Mouse (Mus musculus) heart, embryonic 10.5 days (tissue): ENCODE data around the gene Hist1h3f. TPM values are rescaled to one million over a fixed set of nuclear protein-coding genes. Genes with fewer than 3 reads are reported as not detected.
"Not testable (repeated sequence)": the region's sequence is repeated elsewhere in the genome, so short reads cannot be mapped to it uniquely, and the experiment has no call there.

ENCODE experiments used
- DNase-seq: peaks from one replicate; pipeline ENCODE4 v3.0.0-alpha.2; 2017; ENCODE audit warnings: low spot score
- H3K27ac ChIP-seq: fragments of 300-500 bp; sonication (generic); 2 replicates; pipeline ENCODE4 v1.5.1; 2016; ENCODE audit warnings: mild to moderate bottlenecking
- H3K27me3 ChIP-seq: fragments of 300-500 bp; sonication (generic); 2 replicates; pipeline ENCODE4 v1.6.1; 2016; ENCODE audit warnings: mild to moderate bottlenecking; ENCODE audit not compliant: poor library complexity, insufficient read depth, severe bottlenecking
- H3K36me3 ChIP-seq: fragments of 300-500 bp; sonication (generic); 2 replicates; pipeline ENCODE4 v1.6.1; 2016; ENCODE audit warnings: mild to moderate bottlenecking, moderate library complexity
- H3K4me1 ChIP-seq: fragments of 300-500 bp; sonication (generic); 2 replicates; pipeline ENCODE4 v1.6.1; 2016; ENCODE audit warnings: mild to moderate bottlenecking
- H3K4me3 ChIP-seq: fragments of 300-500 bp; sonication (generic); 2 replicates; pipeline ENCODE4 v1.5.1; 2016; ENCODE audit warnings: mild to moderate bottlenecking, moderate library complexity
- H3K9me3 ChIP-seq: fragments of 300-500 bp; sonication (generic); 2 replicates; pipeline ENCODE4 v1.6.1; 2016; ENCODE audit warnings: mild to moderate bottlenecking, moderate library complexity
- WGBS: fragments of 180-500 bp; shearing (Covaris S2); methylation state at CpG from one replicate; pipeline ENCODE4 v1.1.7; 2016; 5-methylcytosine and 5-hydroxymethylcytosine counted together
- polyA plus RNA-seq: library from polyadenylated mRNA; unstranded; fragments of >200 nt; fragmentation: Nextera tagmentation; extraction: Ambion mirVana; gene quantifications from 2 replicates; pipeline ENCODE4 v1.2.1, GENCODE M21; 2016

Hist1h3f gene
- polyA plus RNA-seq, 1 experiment from 2014 or later, result 0.99 TPM

DNA sequence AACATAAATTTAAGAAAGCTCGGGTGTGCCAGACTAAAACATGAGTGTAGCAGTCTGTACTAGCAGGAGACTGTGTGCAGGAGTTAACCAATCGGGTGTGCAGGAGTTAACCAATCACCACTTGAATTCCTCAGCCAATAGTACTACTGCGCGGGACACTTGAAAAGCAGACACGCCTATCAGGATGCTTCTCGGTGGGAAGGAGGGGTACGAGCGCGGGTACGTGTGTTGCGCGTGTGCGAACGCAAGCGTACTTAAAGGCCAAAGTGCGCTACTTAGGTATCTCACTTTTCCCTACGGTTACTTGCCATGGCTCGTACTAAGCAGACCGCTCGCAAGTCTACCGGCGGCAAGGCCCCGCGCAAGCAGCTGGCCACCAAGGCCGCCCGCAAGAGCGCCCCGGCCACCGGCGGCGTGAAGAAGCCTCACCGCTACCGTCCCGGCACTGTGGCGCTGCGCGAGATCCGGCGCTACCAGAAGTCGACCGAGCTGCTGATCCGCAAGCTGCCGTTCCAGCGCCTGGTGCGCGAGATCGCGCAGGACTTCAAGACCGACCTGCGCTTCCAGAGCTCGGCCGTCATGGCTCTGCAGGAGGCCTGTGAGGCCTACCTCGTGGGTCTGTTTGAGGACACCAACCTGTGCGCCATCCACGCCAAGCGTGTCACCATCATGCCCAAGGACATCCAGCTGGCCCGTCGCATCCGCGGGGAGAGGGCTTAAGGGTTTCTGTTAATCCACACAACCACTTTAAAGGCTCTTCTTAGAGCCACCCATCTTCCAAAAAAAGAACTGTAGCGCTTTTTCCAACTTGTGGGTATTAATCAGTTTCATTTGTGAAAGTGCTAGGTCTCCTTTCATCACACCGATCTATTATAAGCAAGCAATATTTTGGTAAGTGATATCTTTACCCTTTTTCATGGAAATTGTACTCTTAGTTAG is 8.4 kb upstream of the Hist1h3f start, which contains the start of gene Hist1h3g:
Gene Hist1h3g, plus strand, starts transcription at position 286 of the 939 bp plus-strand sequence.
- peak; percentile 98 for DNase-seq
- H3K9me3 ChIP-seq, H3K27me3 ChIP-seq, H3K36me3 ChIP-seq: not testable (repeated sequence)
- under 1% methylated on average over 53 of the region's 62 CpGs for WGBS
- Histone ChIP-seq H3K27ac (peak within 1 kb of the TSS; percentile 95), H3K4me1 (peaks cover 29% of the 10 kb centered on the region), H3K4me3 (peak within 1 kb of the TSS; percentile 67)

DNA sequence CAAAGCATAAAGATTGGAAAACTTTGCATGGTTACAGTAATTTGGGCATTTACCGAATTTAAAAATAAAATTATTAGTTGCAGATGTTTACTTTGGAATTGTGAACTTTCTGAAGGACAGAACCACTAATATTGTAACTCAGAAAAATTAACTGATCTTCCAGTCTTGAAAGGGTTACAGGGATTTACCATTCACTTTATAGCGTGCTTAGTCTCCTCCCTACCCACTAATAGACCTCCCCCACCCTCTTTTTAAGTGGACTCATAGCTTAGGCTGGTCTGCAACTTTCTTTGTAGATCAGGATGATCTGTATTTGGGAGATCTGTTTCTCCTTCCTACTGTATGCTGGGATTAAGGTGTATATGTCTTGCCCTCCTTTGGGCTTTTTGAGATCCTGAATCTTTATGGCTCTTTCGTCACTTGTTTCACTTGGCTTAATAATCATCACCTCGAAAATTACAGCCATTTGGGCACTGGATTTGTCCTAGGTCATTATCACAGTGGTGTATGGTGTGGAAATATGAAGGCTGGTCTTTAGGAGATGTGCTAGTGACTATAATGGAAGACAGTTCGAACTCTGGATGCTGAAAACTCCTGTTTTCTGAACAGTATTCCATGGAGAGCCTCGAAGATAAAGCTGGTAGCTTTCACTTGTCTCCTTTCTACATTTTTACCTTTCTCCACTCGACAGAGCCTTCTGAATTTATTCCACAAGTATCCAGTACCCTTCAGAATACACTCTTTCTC is 7.6 kb upstream of the Hist1h3f start:
- 28% methylated on average over 7 of the region's 7 CpGs for WGBS
- DNase-seq, result no peak

DNA sequence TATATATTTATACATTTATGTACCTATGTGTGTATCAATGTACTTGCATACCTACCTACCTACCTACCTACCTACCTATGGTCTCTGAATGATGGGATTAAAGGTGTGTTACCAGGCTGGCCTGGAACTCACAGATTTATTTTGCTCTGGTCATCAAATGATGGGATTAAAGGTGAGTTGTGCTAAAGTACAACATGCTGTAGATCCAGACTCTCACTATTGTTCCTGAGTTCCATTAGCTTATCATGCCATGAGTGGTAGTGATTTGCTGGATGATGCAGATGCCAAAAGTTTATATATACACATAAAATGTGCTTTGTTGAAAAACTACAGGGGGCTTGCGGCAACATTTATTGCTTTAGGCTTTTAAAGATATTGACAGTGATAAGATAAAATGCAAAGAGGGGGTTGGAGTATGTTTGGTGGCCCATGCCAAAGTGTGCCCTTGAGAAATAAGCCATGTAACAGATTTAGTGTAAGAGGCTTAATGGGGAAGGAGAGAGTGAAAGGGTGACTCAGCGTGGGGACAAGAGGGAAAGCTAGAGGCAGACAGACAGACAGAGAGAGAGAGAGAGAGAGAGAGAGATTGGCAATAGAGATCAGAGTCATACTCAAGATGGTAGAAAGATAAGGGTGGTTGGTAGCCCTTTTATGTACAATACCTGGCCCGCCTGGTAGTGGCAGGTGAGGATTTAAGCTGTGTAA is 6.7 kb upstream of the Hist1h3f start:
- Histone ChIP-seq H3K27ac (no peak overlapping the region), H3K9me3 (no peaks in the 10 kb centered on the region), H3K4me3 (peak overlapping the region; percentile 67), H3K4me1 (peaks cover 27% of the 10 kb centered on the region), H3K36me3 (no peaks in the 10 kb centered on the region), H3K27me3 (no peaks in the 10 kb centered on the region)
- no peak for DNase-seq
- 81% methylated on average over 3 of the region's 3 CpGs for WGBS

More for the DNA sequence above, 7.6 kb upstream of the Hist1h3f start:
- H3K4me3 ChIP-seq, result peak overlapping the region; percentile 67
- H3K27ac ChIP-seq, result peak overlapping the region; percentile 95
- no peaks in the 10 kb centered on the region for H3K27me3 ChIP-seq
- H3K9me3 ChIP-seq, result no peaks in the 10 kb centered on the region
- H3K36me3 ChIP-seq, result no peaks in the 10 kb centered on the region
- peaks cover 29% of the 10 kb centered on the region for H3K4me1 ChIP-seq

DNA sequence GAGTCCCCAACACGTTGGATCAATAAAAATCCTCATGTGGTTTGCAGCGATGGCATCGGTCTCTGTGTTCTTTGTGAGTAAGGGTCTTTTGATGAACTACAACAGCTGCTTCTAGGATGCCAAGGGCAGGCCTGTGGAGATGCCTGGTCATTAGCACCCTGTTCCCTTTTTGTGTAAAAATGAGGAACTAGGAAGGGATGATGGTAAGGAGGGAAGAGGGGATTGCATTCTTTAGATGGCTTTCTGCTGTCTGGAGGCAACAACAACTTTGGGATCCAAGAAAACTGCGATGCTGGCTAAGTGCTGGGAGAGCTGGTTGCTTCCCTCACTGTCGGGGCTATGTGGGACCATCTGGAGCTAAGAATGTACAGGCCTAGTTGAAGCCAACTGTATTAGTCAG is 5.6 kb upstream of the Hist1h3f start:
- H3K4me3 ChIP-seq, result no peak overlapping the region
- 86% methylated on average over 5 of the region's 5 CpGs for WGBS

DNA sequence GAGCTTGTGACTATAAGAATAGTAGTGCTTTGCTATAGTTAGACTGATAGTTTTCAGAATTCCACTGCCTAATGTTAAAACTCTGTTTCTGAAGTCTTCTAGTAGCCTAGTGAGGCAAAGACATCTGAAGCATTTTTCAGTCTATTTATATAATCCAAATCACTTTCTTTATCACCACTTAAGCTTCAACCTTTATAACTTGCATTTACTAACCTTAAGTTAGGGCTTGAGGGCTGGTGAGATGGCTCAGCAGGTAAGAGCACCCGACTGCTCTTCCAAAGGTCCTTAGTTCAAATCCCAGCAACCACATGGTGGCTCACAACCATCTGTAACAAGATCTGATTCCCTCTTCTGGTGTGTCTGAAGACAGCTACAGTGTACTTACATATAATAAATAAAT is 4.0 kb upstream of the Hist1h3f start:
- DNase-seq, H3K9me3 ChIP-seq, H3K4me3 ChIP-seq, H3K36me3 ChIP-seq, H3K27me3 ChIP-seq, H3K27ac ChIP-seq: not testable (repeated sequence)
- peaks cover 12% of the 10 kb centered on the region; the same call in 1 of the 2 replicates for H3K4me1 ChIP-seq
- WGBS, result 71% methylated on average over 1 of the region's 1 CpGs

More for the DNA sequence above, 5.6 kb upstream of the Hist1h3f start:
- H3K36me3 ChIP-seq, result no peaks in the 10 kb centered on the region
- DNase-seq, result no peak
- H3K4me1 ChIP-seq, result peaks cover 20% of the 10 kb centered on the region; the same call in 1 of the 2 replicates
- no peak overlapping the region for H3K27ac ChIP-seq
- no peaks in the 10 kb centered on the region for H3K9me3 ChIP-seq
- H3K27me3 ChIP-seq, result no peaks in the 10 kb centered on the region

DNA sequence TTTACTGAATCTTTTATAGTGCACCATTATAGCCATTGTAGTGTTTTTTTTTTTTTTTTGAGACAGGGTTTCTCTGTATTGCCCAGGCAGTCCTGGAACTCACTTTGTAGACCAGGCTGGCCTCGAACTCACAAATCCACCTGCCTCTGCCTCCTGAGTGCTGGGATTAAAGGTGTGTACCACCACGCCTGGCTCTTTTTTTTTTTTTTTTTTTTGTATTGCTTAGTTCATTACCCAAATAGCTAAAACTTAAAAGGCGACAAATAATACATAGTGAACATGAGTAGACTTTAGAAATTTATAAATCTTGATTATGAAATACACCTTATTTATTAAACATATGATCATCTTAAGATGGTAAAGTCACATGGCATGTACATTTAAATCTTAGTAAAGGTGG is 2.4 kb upstream of the Hist1h3f start:
- no peak for DNase-seq
- no peaks in the 10 kb centered on the region for H3K27me3 ChIP-seq
- no peak overlapping the region for H3K27ac ChIP-seq
- H3K4me1 ChIP-seq, result peaks cover 8% of the 10 kb centered on the region; the same call in 1 of the 2 replicates
- no peak overlapping the region for H3K4me3 ChIP-seq
- no peaks in the 10 kb centered on the region for H3K36me3 ChIP-seq
- no peaks in the 10 kb centered on the region for H3K9me3 ChIP-seq
- WGBS, result 88% methylated on average over 3 of the region's 3 CpGs

DNA sequence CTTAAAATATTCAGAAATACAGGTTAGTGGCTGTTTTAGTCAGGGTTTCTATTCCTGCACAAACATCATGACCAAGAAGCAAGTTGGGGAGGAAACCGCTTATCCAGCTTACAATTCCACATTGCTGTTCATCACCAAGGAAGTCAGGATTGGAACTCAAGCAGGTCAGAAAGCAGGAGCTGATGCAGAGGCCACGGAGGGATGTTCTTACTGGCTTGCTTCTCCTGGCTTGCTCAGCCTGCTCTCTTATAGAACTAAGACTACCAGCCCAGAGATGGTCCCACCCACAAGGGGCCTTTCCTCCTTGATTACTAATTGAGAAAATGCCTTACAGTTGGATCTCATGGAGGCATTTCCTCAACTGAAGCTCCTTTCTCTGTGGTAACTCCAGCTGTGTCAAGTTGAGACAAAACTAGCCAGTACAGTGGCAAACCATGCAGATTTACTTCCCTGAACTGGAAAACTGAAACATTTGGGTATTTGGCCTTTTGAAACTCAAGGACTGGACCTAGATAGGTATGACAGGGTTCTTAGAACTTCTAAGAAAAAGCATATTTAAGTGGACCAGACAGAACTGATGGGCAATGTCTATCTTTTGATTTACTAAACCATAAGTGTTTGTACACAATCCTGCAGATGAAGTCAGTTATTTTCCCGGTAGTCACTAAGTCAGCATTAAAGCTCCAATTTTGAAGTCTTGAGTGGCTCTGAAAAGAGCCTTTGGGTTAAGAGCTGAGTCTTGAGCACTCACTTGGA is 1.4 kb upstream of the Hist1h3f start:
- H3K9me3 ChIP-seq, H3K27me3 ChIP-seq, DNase-seq, H3K4me1 ChIP-seq, H3K36me3 ChIP-seq: not testable (repeated sequence)
- H3K4me3 ChIP-seq, result peak overlapping the region; percentile 59
- H3K27ac ChIP-seq, result peak overlapping the region; percentile 93
- 10% methylated on average over 3 of the region's 3 CpGs for WGBS

DNA sequence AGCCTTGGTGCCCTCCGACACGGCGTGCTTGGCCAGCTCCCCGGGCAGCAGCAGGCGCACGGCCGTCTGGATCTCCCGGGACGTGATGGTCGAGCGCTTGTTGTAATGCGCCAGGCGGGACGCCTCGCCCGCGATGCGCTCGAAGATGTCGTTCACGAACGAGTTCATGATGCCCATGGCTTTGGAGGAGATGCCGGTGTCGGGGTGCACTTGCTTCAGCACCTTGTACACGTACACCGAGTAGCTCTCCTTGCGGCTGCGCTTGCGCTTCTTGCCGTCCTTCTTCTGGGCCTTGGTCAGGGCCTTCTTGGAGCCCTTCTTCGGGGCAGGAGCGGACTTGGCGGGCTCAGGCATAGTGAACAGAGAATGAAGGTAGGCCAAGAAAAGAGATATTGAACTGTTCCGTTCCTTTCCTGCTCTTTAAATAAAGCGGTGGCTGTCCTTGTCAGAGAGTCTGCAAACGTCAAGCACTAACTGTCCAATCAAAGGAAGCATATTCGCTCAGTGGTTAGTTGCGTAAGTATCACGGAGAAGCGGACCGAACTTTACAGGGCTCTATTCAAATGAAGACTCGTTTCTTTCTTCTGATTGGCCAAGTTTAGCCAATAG is 749 bp upstream of the Hist1h3f start, which contains the start of gene Hist1h2bh:
Gene Hist1h2bh, minus strand, starts transcription at position 394 of the 609 bp plus-strand sequence.
- not testable (repeated sequence) for H3K4me1 ChIP-seq, H3K36me3 ChIP-seq, H3K9me3 ChIP-seq, H3K27me3 ChIP-seq
- Histone ChIP-seq H3K4me3 (peak within 1 kb of the TSS; percentile 59), H3K27ac (peak within 1 kb of the TSS; percentile 93)
- DNase-seq, result peak; percentile 92
- under 1% methylated on average over 38 of the region's 42 CpGs for WGBS

DNA sequence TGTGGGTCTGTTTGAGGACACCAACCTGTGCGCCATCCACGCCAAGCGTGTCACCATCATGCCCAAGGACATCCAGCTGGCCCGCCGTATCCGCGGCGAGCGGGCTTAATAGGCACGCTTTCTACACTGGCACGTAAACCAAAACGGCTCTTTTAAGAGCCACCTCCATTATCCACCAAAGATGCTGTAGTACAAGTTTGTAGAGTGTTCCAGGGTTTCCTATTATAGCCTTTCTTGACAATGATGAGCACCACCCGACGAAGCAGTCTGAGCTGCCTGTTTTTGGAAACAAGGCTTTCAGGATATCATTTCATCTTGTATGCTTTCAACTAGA is 902 bp downstream of the Hist1h3f start:
- not testable (repeated sequence) for H3K4me1 ChIP-seq, DNase-seq, H3K9me3 ChIP-seq, H3K36me3 ChIP-seq, H3K27me3 ChIP-seq, H3K27ac ChIP-seq
- peak overlapping the region; percentile 59 for H3K4me3 ChIP-seq
- WGBS, result under 1% methylated on average over 14 of the region's 14 CpGs

DNA sequence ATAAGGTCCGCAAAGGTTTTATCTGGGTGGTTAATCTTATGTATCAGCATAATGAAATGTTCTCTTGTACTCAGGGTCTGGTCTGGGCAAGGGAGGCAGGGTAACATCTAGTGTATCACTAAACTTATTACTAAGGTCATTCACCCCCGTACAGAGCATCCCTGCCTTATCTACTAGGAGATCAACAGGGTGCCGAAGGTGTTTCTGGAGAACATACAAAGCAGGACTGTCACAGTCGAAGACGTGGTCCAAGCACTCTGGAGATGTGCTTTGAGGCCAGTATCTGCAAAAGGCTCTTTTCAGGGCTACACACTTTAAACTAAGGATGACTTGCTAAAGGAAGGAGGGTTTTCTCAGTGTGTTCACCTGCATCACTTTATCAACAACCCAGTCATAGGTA is 2.8 kb downstream of the Hist1h3f start:
- Histone ChIP-seq H3K9me3 (no peaks in the 10 kb centered on the region), H3K4me1 (peaks cover 5% of the 10 kb centered on the region; the same call in 1 of the 2 replicates), H3K27ac (peak overlapping the region; percentile 22; the same call in 1 of the 2 replicates), H3K27me3 (no peaks in the 10 kb centered on the region), H3K4me3 (no peak overlapping the region), H3K36me3 (no peaks in the 10 kb centered on the region)
- 67% methylated on average over 5 of the region's 5 CpGs for WGBS
- no peak for DNase-seq

DNA sequence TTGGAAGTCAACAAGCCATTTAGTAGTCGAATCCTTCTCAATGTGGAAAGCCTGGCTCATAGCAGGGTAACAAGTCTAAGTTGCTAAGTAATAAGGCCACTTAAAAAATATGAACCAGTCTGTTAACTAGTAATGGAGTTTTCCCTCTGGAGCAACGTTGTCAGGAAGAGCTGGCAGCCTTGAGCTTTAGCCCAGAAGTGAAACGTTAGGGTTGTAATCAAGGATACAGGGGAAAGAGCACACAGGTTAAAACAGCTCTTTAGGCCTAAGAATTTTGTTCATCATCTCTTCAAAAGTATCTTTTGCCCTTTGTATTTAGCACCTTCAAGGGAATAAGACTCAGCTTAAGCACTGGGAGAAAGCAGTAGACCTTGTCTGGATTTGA is 6.9 kb downstream of the Hist1h3f start:
- DNase-seq, result no peak
- Histone ChIP-seq H3K27ac (peak overlapping the region; percentile 90), H3K9me3 (no peaks in the 10 kb centered on the region), H3K27me3 (no peaks in the 10 kb centered on the region), H3K4me1 (peaks cover 15% of the 10 kb centered on the region; the same call in 1 of the 2 replicates), H3K36me3 (no peaks in the 10 kb centered on the region), H3K4me3 (peak overlapping the region; percentile 56)
- 12% methylated on average over 3 of the region's 3 CpGs for WGBS
